Mouse (Mus musculus) 3134 (cell line): Measurements from ENCODE around the gene St6gal1.
"Not testable (repeated sequence)": the region's sequence is repeated elsewhere in the genome, so short reads cannot be mapped to it uniquely, and the experiment has no call there.

Experiments
- DNase-seq: peaks from one replicate; pipeline ENCODE4 v3.0.0-alpha.2; 2011; ENCODE audit warnings: low spot score; ENCODE audit not compliant: insufficient read length; ENCODE audit errors: extremely low read depth

The St6gal1 gene

DNA sequence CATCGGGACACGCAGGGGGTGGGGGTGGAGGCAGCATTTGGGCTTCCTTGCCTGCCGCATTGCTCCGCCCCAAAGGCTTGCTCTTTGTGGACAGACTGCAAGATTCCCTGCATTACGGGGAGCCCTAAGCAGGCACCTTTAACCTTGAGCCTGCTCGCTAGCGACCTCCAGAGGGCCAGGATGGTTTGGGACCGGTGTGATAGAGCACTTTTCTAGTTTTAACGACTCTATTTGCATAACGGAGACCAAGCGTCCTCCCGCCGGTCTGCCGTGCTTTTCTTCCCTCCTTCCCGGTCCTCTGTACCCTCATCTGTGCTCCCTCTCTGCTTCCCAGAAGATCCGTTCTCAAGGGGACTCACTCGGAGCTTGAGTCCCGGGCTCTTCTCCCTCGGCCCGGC lies at the start of gene St6gal1:
Gene St6gal1 (plus strand): TSS at position 70 of the 398 bp plus-strand sequence.
- peak; percentile 83 for DNase-seq

GRCm38 (mm10) chr16:23174855-23175254 lies 49.7 kb upstream of the St6gal1 start:
- no peak for DNase-seq

- DNase-seq: no peak
These were observed 48.6 kb upstream of the St6gal1 start for GRCm38 (mm10) chr16:23175956-23176355.

DNA sequence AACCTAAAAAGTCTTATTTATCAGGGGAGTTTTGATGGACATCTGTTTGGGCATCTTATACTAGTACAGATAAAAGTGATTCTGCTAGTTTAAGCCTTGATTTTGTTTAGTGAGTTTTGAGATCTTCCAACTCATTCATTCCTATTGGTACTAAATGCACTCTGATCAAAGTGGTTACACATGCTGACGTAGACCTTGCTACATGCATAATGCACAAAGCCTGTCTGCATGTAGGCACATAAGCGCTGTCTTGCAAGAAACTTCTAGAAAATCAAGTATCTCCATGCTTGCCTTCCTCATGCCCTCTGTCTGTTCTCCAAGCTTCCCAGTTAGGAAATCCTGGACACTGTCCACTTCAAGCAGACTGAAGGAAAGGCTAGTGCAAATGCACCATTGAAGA lies 46.7 kb upstream of the St6gal1 start:
- DNase-seq: no peak

DNA sequence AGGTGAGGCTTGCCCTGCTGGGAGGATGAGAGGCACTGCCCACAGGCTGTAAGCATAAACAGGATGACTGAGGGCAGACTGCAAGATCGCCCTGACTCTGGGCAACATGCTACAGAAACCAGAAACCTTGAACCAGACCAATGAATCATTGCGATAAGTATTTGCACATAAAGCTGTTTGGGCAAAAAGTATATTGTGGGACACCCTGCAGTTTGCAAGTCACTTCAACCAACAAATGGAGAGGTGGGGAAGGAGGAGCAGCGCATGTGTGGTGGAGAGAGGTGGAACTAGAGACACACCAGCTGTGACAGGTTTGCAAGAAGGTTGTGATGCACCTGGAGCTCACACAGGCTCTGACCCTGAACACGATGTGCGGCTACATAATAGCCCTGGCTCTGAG lies 45.7 kb upstream of the St6gal1 start:
- no peak for DNase-seq

DNA sequence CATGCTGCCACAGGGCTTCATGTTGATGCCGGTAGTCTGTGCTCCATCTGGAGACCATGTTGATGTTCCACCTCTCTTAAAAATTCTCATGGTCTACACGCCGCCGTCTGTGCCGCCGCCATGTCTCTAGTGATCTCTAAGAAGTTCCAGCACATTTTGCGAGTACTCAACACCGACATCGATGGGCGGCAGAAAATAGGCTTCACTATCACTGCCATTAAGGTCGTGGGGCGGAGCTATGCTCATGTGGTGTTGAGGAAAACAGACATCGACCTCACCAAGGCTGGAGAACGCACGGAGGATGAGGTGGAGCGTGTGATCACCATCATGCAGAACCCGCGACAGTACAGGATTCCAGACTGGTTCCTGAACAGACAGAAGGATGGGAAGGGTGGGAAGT lies 45.1 kb upstream of the St6gal1 start:
- not testable (repeated sequence) for DNase-seq

DNA sequence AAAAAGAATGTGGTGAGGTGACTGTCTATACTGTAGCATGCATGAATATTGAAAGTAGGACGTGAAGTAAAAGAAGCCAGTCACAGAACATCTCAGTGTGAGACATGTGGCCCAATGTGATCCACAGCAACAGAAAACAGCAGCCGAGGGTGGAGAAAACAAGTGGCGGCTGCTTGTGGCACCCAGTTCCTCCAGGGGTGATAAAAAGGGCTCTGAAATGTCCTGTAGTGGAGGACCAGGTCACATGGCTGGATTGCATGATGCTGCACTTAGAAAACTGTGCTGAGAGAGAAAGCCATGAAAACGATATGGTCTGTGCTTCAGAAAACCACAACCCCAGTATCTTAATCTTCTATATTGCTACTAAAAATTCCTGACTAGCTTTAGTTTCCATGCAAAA lies 43.5 kb upstream of the St6gal1 start:
- DNase-seq: no peak

- no peak for DNase-seq
These were observed 43.1 kb upstream of the St6gal1 start for GRCm38 (mm10) chr16:23181487-23181886.

DNA sequence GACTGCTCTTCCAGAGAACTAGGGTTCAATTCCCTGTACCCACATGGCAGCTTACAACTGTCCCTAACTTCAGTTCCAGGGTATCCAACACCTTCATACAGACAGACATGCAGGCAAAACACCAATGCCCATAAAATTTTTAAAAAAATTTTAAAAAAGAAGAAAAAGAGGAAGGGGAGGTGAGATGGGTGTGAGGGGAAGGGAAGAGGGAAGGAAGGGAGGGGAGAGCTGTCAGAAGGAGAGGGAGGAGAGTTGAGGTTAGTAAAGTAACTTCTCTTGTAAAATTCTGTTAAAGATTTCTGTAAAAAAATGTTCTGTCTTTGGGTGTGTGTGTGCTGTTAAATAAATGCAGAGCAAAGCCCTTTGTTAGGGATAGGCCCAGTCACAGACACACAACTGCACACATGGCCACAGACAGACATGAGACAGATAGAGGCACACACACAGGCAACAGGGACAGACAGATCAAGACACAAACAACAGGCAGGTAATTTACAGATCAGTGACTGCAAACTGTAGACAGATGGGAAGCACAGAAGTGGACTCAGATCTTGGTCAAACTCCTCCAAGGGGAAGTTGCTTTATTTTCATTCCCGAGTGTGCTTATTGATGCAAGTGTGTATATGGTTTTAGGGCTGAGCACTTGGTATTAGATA lies 42.5 kb upstream of the St6gal1 start:
- DNase-seq: no peak

- DNase-seq: no peak
These were observed 38.7 kb upstream of the St6gal1 start for GRCm38 (mm10) chr16:23185824-23186223.

DNA sequence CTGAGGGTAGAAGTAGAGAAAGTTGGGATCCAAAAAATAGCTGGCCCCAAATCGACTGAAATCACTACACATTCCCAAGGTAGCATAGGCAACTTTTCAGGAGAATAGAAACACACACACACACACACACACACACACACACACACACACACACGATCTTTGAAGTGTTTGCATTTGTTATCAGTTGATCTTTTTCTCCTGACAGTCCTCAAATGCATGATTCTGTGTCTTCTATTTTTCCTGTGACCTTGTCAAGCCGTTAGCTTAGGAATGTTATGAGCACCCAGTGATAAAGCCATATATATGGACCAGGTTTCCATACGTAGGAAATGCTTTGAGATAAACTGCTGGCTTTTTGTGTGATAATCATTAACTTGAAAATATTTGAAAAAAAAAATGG lies 38.1 kb upstream of the St6gal1 start:
- no peak for DNase-seq

GRCm38 (mm10) chr16:23187983-23188382 lies 36.6 kb upstream of the St6gal1 start:
- DNase-seq: no peak

DNA sequence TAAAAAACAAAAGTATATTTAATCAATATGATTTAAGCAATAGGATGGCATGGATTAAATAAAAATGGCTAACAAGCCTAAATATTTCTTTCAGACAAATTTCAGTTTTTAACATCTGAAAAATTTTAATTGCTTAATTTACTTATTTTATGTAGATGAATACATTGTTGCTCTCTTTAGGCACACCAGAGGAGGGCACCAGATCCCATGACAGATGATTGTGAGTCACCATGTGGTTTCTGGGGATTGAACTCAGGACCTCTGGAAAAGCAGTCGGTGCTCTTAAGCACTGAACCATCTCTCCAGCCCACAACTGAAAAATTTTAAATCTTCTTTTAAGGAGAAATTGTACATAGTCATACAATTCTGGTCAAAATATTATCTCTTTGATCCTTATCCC lies 34.9 kb upstream of the St6gal1 start:
- no peak for DNase-seq

- no peak for DNase-seq
These were observed 32.8 kb upstream of the St6gal1 start for GRCm38 (mm10) chr16:23191560-23192242.

GRCm38 (mm10) chr16:23195618-23196017 lies 28.9 kb upstream of the St6gal1 start:
- DNase-seq: no peak

GRCm38 (mm10) chr16:23196296-23196695 lies 28.2 kb upstream of the St6gal1 start:
- DNase-seq: no peak

DNA sequence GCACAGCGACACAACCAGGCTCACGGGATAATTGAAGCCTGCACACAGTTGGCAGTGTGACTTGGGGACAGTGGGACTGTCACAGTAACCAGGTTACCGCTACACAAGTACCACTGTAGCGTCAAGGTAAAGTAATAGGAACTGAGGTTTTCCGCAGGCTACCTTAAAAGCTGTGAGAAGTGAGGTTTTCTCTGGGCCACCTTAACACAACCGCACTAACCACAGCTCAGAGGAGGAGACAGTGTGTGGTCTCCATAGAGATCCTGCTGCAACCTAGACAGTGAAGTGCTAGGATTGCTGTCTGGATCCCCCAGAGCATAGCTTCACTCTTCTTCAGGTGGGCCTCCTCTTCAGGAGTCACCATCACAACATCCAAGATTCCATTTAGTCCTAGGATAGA lies 27.7 kb upstream of the St6gal1 start:
- no peak for DNase-seq

DNA sequence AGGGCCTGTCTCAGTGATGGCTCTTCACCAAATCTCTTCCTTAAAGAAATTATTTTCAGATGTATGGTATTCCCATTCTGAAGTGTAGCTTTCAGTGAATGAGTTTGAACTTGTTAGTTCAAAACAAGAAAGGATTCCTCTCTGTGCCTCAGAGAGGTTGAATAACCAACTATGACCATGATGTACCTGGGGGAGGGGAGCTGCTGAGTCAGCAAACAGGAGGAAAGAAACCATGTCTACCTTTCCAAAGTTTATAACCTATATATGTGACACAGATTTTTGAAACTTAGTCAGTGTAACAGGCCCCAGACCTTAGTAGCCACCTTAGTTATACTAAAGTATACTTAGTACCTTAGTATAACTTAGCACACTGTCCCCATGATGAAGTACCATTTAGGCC lies 23.0 kb upstream of the St6gal1 start:
- DNase-seq: no peak

- DNase-seq: no peak
These were observed 10.2 kb upstream of the St6gal1 start for GRCm38 (mm10) chr16:23214314-23214713.

- DNase-seq: no peak
These were observed 9.2 kb upstream of the St6gal1 start for GRCm38 (mm10) chr16:23215241-23215900.

- no peak for DNase-seq
These were observed 8.2 kb upstream of the St6gal1 start for GRCm38 (mm10) chr16:23216366-23216765.

DNA sequence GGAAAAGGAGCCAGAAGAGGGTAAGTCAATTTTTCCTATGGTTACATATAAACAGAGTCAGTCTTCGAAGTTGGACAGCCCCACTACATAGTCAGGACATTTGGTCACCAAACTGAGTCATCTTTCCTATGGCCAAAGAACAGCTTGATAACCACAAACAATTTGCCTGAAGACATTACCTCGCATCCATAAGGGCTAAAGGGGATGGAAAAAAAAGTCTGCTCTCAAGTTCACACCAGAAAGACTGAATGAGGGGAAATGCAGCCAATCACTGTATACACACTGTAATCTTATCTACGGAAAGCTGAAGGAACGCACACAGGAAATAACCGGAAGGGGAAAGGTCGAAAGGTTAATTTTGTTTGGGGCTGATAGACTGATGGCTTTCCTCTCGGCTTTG lies 6.2 kb upstream of the St6gal1 start:
- DNase-seq: peak; percentile 66
